Mouse (Mus musculus): ENCODE measurements around the gene Galnt7.

Gene Galnt7

GRCm38 (mm10) chr8:57628787-57629664, 23.8 kb downstream of the Galnt7 start:
- no peak for DNase-seq (ENCODE audit: low read depth)

GRCm38 (mm10) chr8:57627946-57628786, 24.7 kb downstream of the Galnt7 start:
- no peak for DNase-seq (ENCODE audit: low read depth)

- DNase-seq (ENCODE audit: low read depth): no peak
Measured at GRCm38 (mm10) chr8:57623955-57624354, 28.9 kb downstream of the Galnt7 start.

- DNase-seq (ENCODE audit: low read depth): no peak
Measured at GRCm38 (mm10) chr8:57623051-57623450, 29.8 kb downstream of the Galnt7 start.

- DNase-seq (ENCODE audit: low read depth): no peak
Measured at GRCm38 (mm10) chr8:57616965-57617364, 35.9 kb downstream of the Galnt7 start.

- no peak for DNase-seq (ENCODE audit: low read depth)
Measured at GRCm38 (mm10) chr8:57615016-57615657, 37.7 kb downstream of the Galnt7 start.

- DNase-seq (ENCODE audit: low read depth): no peak
Measured at GRCm38 (mm10) chr8:57611419-57611977, 41.3 kb downstream of the Galnt7 start.

GRCm38 (mm10) chr8:57610706-57611418, 42.0 kb downstream of the Galnt7 start:
- no peak for DNase-seq (ENCODE audit: low read depth)

GRCm38 (mm10) chr8:57602511-57602910, 50.3 kb downstream of the Galnt7 start:
- DNase-seq (ENCODE audit: low read depth): no peak

- DNase-seq (ENCODE audit: low read depth): no peak
Measured at GRCm38 (mm10) chr8:57601987-57602418, 50.8 kb downstream of the Galnt7 start.

GRCm38 (mm10) chr8:57599813-57600555, 52.8 kb downstream of the Galnt7 start:
- no peak for DNase-seq (ENCODE audit: low read depth)

- no peak for DNase-seq (ENCODE audit: low read depth)
Measured at GRCm38 (mm10) chr8:57595853-57596252, 57.0 kb downstream of the Galnt7 start.

GRCm38 (mm10) chr8:57594175-57594885, 58.5 kb downstream of the Galnt7 start:
- no peak for DNase-seq (ENCODE audit: low read depth)

GRCm38 (mm10) chr8:57592604-57593003, 60.2 kb downstream of the Galnt7 start:
- DNase-seq (ENCODE audit: low read depth): peak; percentile 30

- DNase-seq (ENCODE audit: low read depth): no peak
Measured at GRCm38 (mm10) chr8:57591681-57592080, 61.2 kb downstream of the Galnt7 start.

- no peak for DNase-seq (ENCODE audit: low read depth)
Measured at GRCm38 (mm10) chr8:57590015-57590414, 62.8 kb downstream of the Galnt7 start.

GRCm38 (mm10) chr8:57589176-57589575, 63.7 kb downstream of the Galnt7 start:
- DNase-seq (ENCODE audit: low read depth): no peak

GRCm38 (mm10) chr8:57588604-57589003, 64.2 kb downstream of the Galnt7 start:
- DNase-seq (ENCODE audit: low read depth): no peak

- no peak for DNase-seq (ENCODE audit: low read depth)
Measured at GRCm38 (mm10) chr8:57586667-57587066, 66.2 kb downstream of the Galnt7 start.

GRCm38 (mm10) chr8:57585831-57586230, 67.0 kb downstream of the Galnt7 start:
- DNase-seq (ENCODE audit: low read depth): no peak
